Mouse (Mus musculus): ENCODE results near the gene Grm1. TPM values are rescaled to one million over a fixed set of nuclear protein-coding genes. Genes with fewer than 3 reads are reported as not detected.

Gene Grm1
- polyA plus RNA-seq, 1 experiment from 2014 or later, result not detected

- no peak overlapping the region for H3K4me3 ChIP-seq (ENCODE audit: low read depth, low read length)
- 57% methylated on average over 6 of the region's 6 CpGs for WGBS (ENCODE audit: insufficient replicate concordance)
- H3K27me3 ChIP-seq (ENCODE audit: control insufficient read depth, insufficient read depth, low read depth, low read length), result no peaks in the 10 kb centered on the region
- no peak overlapping the region for H3K27ac ChIP-seq (ENCODE audit: low read length)
- no peak overlapping the region for H3K4me2 ChIP-seq (ENCODE audit: low read depth, low read length)
- no peak overlapping the region for H3K9ac ChIP-seq (ENCODE audit: low read depth, low read length)
- H3K9me3 ChIP-seq (replicated peaks; ENCODE audit: control insufficient read depth, low read length), result no peaks in the 10 kb centered on the region
- no peak for ATAC-seq (ENCODE audit: low read depth)
- H3K4me1 ChIP-seq (ENCODE audit: control insufficient read depth, low read depth, low read length), result no peaks in the 10 kb centered on the region
- no peaks in the 10 kb centered on the region for H3K36me3 ChIP-seq (ENCODE audit: control insufficient read depth, insufficient read depth)
These were observed 139.9 kb downstream of the Grm1 start for GRCm38 (mm10) chr10:10942248-10942647.

GRCm38 (mm10) chr10:10935806-10936205 is 146.3 kb downstream of the Grm1 start:
- no peak for ATAC-seq (ENCODE audit: low read depth)
- Histone ChIP-seq H3K4me3 (ENCODE audit: low read depth, low read length) (no peak overlapping the region), H3K9ac (ENCODE audit: low read depth, low read length) (no peak overlapping the region), H3K4me2 (ENCODE audit: low read depth, low read length) (no peak overlapping the region), H3K9me3 (replicated peaks; ENCODE audit: control insufficient read depth, low read length) (no peaks in the 10 kb centered on the region), H3K36me3 (ENCODE audit: control insufficient read depth, insufficient read depth) (no peaks in the 10 kb centered on the region), H3K4me1 (ENCODE audit: control insufficient read depth, low read depth, low read length) (no peaks in the 10 kb centered on the region), H3K27me3 (ENCODE audit: control insufficient read depth, insufficient read depth, low read depth, low read length) (no peaks in the 10 kb centered on the region), H3K27ac (ENCODE audit: low read length) (no peak overlapping the region)
- 50% methylated on average over 3 of the region's 3 CpGs for WGBS (ENCODE audit: insufficient replicate concordance)

GRCm38 (mm10) chr10:10929672-10930071 is 152.5 kb downstream of the Grm1 start:
- no peaks in the 10 kb centered on the region for H3K27me3 ChIP-seq (ENCODE audit: control insufficient read depth, insufficient read depth, low read depth, low read length)
- no peak overlapping the region for H3K27ac ChIP-seq (ENCODE audit: low read length)
- no peak overlapping the region for H3K9ac ChIP-seq (ENCODE audit: low read depth, low read length)
- no peak overlapping the region for H3K4me2 ChIP-seq (ENCODE audit: low read depth, low read length)
- no peaks in the 10 kb centered on the region for H3K4me1 ChIP-seq (ENCODE audit: control insufficient read depth, low read depth, low read length)
- H3K4me3 ChIP-seq (ENCODE audit: low read depth, low read length), result no peak overlapping the region
- H3K9me3 ChIP-seq (replicated peaks; ENCODE audit: control insufficient read depth, low read length), result no peaks in the 10 kb centered on the region
- no peaks in the 10 kb centered on the region for H3K36me3 ChIP-seq (ENCODE audit: control insufficient read depth, insufficient read depth)
- WGBS (ENCODE audit: insufficient replicate concordance), result 49% methylated on average over 2 of the region's 2 CpGs
- no peak for ATAC-seq (ENCODE audit: low read depth)

GRCm38 (mm10) chr10:10928798-10929366 is 153.3 kb downstream of the Grm1 start:
- WGBS (ENCODE audit: insufficient replicate concordance), result 56% methylated on average over 5 of the region's 5 CpGs
- no peak for ATAC-seq (ENCODE audit: low read depth)
- Histone ChIP-seq H3K9ac (ENCODE audit: low read depth, low read length) (no peak overlapping the region), H3K36me3 (ENCODE audit: control insufficient read depth, insufficient read depth) (no peaks in the 10 kb centered on the region), H3K27me3 (ENCODE audit: control insufficient read depth, insufficient read depth, low read depth, low read length) (no peaks in the 10 kb centered on the region), H3K4me2 (ENCODE audit: low read depth, low read length) (no peak overlapping the region), H3K9me3 (replicated peaks; ENCODE audit: control insufficient read depth, low read length) (no peaks in the 10 kb centered on the region), H3K4me3 (ENCODE audit: low read depth, low read length) (no peak overlapping the region), H3K27ac (ENCODE audit: low read length) (no peak overlapping the region), H3K4me1 (ENCODE audit: control insufficient read depth, low read depth, low read length) (no peaks in the 10 kb centered on the region)

- Histone ChIP-seq H3K4me1 (ENCODE audit: control insufficient read depth, low read depth, low read length) (no peaks in the 10 kb centered on the region), H3K27me3 (ENCODE audit: control insufficient read depth, insufficient read depth, low read depth, low read length) (no peaks in the 10 kb centered on the region), H3K4me3 (ENCODE audit: low read depth, low read length) (no peak overlapping the region), H3K27ac (ENCODE audit: low read length) (no peak overlapping the region), H3K4me2 (ENCODE audit: low read depth, low read length) (no peak overlapping the region), H3K9ac (ENCODE audit: low read depth, low read length) (no peak overlapping the region), H3K9me3 (replicated peaks; ENCODE audit: control insufficient read depth, low read length) (no peaks in the 10 kb centered on the region), H3K36me3 (ENCODE audit: control insufficient read depth, insufficient read depth) (no peaks in the 10 kb centered on the region)
- 61% methylated on average over 7 of the region's 7 CpGs for WGBS (ENCODE audit: insufficient replicate concordance)
- ATAC-seq (ENCODE audit: low read depth), result no peak
These were observed 164.2 kb downstream of the Grm1 start for GRCm38 (mm10) chr10:10917857-10918399.

- Histone ChIP-seq H3K27me3 (ENCODE audit: control insufficient read depth, insufficient read depth, low read depth, low read length) (no peaks in the 10 kb centered on the region), H3K4me1 (ENCODE audit: control insufficient read depth, low read depth, low read length) (no peaks in the 10 kb centered on the region), H3K27ac (ENCODE audit: low read length) (no peak overlapping the region), H3K9ac (ENCODE audit: low read depth, low read length) (no peak overlapping the region), H3K9me3 (replicated peaks; ENCODE audit: control insufficient read depth, low read length) (no peaks in the 10 kb centered on the region), H3K4me2 (ENCODE audit: low read depth, low read length) (no peak overlapping the region), H3K4me3 (ENCODE audit: low read depth, low read length) (no peak overlapping the region), H3K36me3 (ENCODE audit: control insufficient read depth, insufficient read depth) (no peaks in the 10 kb centered on the region)
- 61% methylated on average over 4 of the region's 4 CpGs for WGBS (ENCODE audit: insufficient replicate concordance)
- ATAC-seq (ENCODE audit: low read depth), result no peak
These were observed 168.5 kb downstream of the Grm1 start for GRCm38 (mm10) chr10:10913621-10914020.

GRCm38 (mm10) chr10:10890221-10890620 is 191.9 kb downstream of the Grm1 start:
- Histone ChIP-seq H3K27me3 (ENCODE audit: control insufficient read depth, insufficient read depth, low read depth, low read length) (no peaks in the 10 kb centered on the region), H3K27ac (ENCODE audit: low read length) (no peak overlapping the region), H3K4me1 (ENCODE audit: control insufficient read depth, low read depth, low read length) (no peaks in the 10 kb centered on the region), H3K9ac (ENCODE audit: low read depth, low read length) (no peak overlapping the region), H3K36me3 (ENCODE audit: control insufficient read depth, insufficient read depth) (no peaks in the 10 kb centered on the region), H3K4me2 (ENCODE audit: low read depth, low read length) (no peak overlapping the region), H3K9me3 (replicated peaks; ENCODE audit: control insufficient read depth, low read length) (no peaks in the 10 kb centered on the region), H3K4me3 (ENCODE audit: low read depth, low read length) (no peak overlapping the region)
- ATAC-seq (ENCODE audit: low read depth), result no peak
- 42% methylated on average over 1 of the region's 1 CpGs for WGBS (ENCODE audit: insufficient replicate concordance)

GRCm38 (mm10) chr10:10888521-10888920 is 193.6 kb downstream of the Grm1 start:
- Histone ChIP-seq H3K9me3 (replicated peaks; ENCODE audit: control insufficient read depth, low read length) (no peaks in the 10 kb centered on the region), H3K4me1 (ENCODE audit: control insufficient read depth, low read depth, low read length) (no peaks in the 10 kb centered on the region), H3K4me2 (ENCODE audit: low read depth, low read length) (no peak overlapping the region), H3K27ac (ENCODE audit: low read length) (no peak overlapping the region), H3K27me3 (ENCODE audit: control insufficient read depth, insufficient read depth, low read depth, low read length) (no peaks in the 10 kb centered on the region), H3K4me3 (ENCODE audit: low read depth, low read length) (no peak overlapping the region), H3K9ac (ENCODE audit: low read depth, low read length) (no peak overlapping the region), H3K36me3 (ENCODE audit: control insufficient read depth, insufficient read depth) (no peaks in the 10 kb centered on the region)
- no peak for ATAC-seq (ENCODE audit: low read depth)
- 62% methylated on average over 9 of the region's 9 CpGs for WGBS (ENCODE audit: insufficient replicate concordance)

- Histone ChIP-seq H3K4me3 (ENCODE audit: low read depth, low read length) (no peak overlapping the region), H3K27me3 (ENCODE audit: control insufficient read depth, insufficient read depth, low read depth, low read length) (no peaks in the 10 kb centered on the region), H3K9me3 (replicated peaks; ENCODE audit: control insufficient read depth, low read length) (no peaks in the 10 kb centered on the region), H3K4me2 (ENCODE audit: low read depth, low read length) (no peak overlapping the region), H3K4me1 (ENCODE audit: control insufficient read depth, low read depth, low read length) (no peaks in the 10 kb centered on the region), H3K36me3 (ENCODE audit: control insufficient read depth, insufficient read depth) (no peaks in the 10 kb centered on the region), H3K9ac (ENCODE audit: low read depth, low read length) (no peak overlapping the region), H3K27ac (ENCODE audit: low read length) (no peak overlapping the region)
- WGBS (ENCODE audit: insufficient replicate concordance), result 16% methylated on average over 2 of the region's 2 CpGs
- ATAC-seq (ENCODE audit: low read depth), result no peak
These were observed 197.2 kb downstream of the Grm1 start for GRCm38 (mm10) chr10:10884992-10885391.

All from liver, embryonic 16.5 days (tissue).